Mouse (Mus musculus): ENCODE results near the gene 4930412O13Rik. TPM values are rescaled to one million over a fixed set of nuclear protein-coding genes. Genes with fewer than 3 reads are reported as not detected.

4930412O13Rik gene
- polyA plus RNA-seq, 1 experiment from 2014 or later = not detected

DNA sequence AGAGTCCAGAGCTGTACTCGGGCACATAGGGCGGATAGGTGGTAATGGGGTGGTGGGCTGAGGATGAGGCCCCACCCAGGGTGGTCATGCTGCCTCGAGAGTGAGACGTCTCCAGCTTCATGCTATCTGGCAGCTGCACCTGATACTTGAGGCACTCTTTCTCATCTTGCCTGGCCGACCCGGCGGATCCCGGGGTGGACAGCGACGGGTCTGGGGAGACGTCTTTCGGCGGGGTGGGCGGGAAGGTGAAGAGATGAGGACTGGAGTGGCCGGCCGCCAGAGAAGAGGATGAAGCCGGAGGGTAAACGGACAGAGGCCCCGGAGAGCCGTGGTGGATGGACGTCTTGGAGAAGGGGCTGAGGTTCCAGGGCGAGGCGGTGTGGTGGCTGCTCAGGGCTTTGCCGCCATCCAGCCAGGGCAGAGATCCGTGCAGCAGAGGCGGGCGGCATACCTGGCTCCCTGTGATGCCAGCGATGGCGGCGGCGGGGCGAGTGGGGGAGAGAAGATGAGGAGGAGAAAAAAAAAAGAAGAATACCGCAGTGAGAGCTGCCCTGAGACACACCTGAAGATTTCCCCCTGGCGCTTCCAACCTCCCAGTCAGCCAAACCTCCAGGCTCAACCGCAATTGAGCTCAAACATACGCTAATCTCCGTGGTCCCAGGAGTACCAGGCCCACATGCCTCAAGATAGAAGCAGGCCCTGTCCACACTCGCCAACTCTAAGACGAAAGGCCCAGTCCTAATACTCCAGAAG is 6.4 kb upstream of the 4930412O13Rik start:
- Histone ChIP-seq H3K36me3 (no peaks in the 10 kb centered on the region), H3K4me3 (peak overlapping the region; percentile 5; the same call in 1 of the 2 replicates), H3K9me3 (no peaks in the 10 kb centered on the region), H3K27ac (no peak overlapping the region), H3K4me2 (no peak overlapping the region), H3K4me1 (peaks cover 26% of the 10 kb centered on the region), H3K27me3 (peaks cover 79% of the 10 kb centered on the region), H3K9ac (no peak overlapping the region)
- 17% methylated on average over 39 of the region's 39 CpGs for WGBS
- ATAC-seq (ENCODE audit: borderline replicate concordance, extremely low read depth, low FRiP score, low TSS enrichment) = no peak

DNA sequence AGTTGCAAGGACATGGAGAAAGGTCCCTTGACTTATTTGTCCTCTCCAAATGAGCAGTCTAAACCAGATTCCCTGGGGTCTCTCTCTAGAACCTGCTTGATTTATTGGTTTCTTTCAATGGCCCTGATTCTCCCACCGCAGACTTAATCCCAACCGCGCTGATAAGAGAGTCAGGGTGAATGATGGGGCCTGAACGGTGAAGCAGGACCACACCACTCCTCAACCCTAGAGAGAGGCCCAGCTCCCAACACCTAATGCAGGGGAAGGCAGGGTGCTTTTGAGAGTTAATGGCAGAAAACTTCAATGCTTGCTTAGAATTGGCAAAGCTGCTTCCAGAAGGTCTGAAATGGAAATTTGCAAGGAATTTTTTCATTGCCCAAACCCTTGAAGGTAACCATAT is 5.8 kb upstream of the 4930412O13Rik start:
- H3K27ac ChIP-seq = no peak overlapping the region
- peaks cover 32% of the 10 kb centered on the region for H3K4me1 ChIP-seq
- no peak for ATAC-seq (ENCODE audit: borderline replicate concordance, extremely low read depth, low FRiP score, low TSS enrichment)
- no peaks in the 10 kb centered on the region for H3K36me3 ChIP-seq
- WGBS = 20% methylated on average over 4 of the region's 4 CpGs
- H3K4me2 ChIP-seq = no peak overlapping the region
- H3K9ac ChIP-seq = no peak overlapping the region
- H3K9me3 ChIP-seq = no peaks in the 10 kb centered on the region
- no peak overlapping the region for H3K4me3 ChIP-seq
- peaks cover 84% of the 10 kb centered on the region for H3K27me3 ChIP-seq

DNA sequence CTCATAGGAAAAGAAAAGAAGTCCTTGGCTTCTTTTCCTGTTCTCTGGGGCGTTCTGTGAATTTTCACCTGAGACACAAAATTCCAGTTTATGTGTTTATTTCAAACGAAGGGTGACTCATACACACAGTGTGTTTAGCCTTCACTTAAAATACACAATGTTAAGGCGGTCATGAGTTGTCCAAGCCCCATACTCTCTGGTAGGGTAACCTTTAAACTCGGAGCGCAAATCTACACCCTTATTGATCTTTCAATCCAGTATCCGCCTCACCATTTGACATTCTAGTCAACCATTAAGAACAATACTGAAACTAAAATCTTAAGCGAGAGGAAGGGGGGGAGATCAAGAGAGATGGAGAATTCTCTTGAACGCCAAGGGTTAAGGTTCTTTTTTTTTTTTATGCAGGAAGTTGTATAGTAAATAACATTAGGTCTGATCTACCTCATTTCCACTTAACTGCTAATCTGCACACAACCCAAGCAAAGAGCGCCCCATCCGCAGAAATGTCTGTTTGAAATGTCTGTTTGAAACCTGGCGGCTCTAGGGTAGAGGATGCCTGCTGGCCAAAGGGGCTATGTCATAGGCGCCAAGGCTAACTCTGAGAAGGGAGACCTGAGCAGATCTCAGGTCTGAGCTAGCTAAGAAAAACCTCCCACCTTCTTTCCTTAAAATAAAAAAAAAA is 5.2 kb upstream of the 4930412O13Rik start:
- peaks cover 37% of the 10 kb centered on the region for H3K4me1 ChIP-seq
- 37% methylated on average over 12 of the region's 12 CpGs for WGBS
- ATAC-seq (ENCODE audit: borderline replicate concordance, extremely low read depth, low FRiP score, low TSS enrichment) = no peak

DNA sequence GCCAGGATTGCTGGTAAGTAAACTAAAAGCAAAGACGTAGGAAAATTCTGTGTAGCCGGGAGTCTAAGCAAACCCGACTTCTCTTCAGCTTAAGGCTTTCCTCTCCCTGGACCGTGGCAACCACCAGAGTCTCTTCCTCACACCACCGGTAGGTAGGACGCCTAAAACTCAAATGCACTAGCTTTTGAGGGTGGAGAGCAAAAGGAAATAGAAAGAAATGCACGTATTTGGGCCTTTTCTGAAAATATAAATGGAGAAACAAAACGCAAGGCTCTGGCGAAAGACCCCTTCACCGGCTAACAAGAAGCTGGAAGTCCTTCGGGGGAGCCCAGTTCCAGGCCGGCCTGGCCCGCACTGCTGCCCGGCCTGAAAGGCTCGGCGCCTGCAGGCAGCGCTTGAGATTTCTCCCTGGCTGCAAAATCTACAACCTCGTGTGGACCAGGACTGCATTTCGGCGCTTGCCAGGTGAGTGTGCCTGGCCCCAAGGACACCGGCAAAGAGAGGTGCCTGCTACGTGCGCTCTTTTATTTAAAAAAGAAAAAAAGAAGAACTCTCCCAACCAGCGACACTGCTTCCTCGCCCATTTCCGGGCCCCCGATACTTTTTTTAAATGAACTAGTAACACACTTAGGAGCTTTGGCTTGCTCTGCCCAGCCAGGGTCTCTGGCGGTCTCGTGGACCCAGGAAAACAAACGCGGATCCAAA is 4.3 kb upstream of the 4930412O13Rik start:
- peak overlapping the region; percentile 55 for H3K4me3 ChIP-seq
- H3K27ac ChIP-seq = no peak overlapping the region
- H3K36me3 ChIP-seq = no peaks in the 10 kb centered on the region
- H3K4me2 ChIP-seq = peak overlapping the region; percentile 99
- no peak for ATAC-seq (ENCODE audit: borderline replicate concordance, extremely low read depth, low FRiP score, low TSS enrichment)
- peaks cover 89% of the 10 kb centered on the region for H3K27me3 ChIP-seq
- peaks cover 42% of the 10 kb centered on the region for H3K4me1 ChIP-seq
- no peaks in the 10 kb centered on the region for H3K9me3 ChIP-seq
- H3K9ac ChIP-seq = peak overlapping the region; percentile 32; the same call in 1 of the 2 replicates
- WGBS = 9% methylated on average over 31 of the region's 31 CpGs

More for the DNA sequence above, 5.2 kb upstream of the 4930412O13Rik start:
- H3K9ac ChIP-seq = no peak overlapping the region
- peak overlapping the region; percentile 99; the same call in 1 of the 2 replicates for H3K4me2 ChIP-seq
- H3K9me3 ChIP-seq = no peaks in the 10 kb centered on the region
- H3K4me3 ChIP-seq = 0 out of 2 replicates have a peak overlapping the region, but pooled peaks have one; percentile 6
- H3K36me3 ChIP-seq = no peaks in the 10 kb centered on the region
- no peak overlapping the region for H3K27ac ChIP-seq
- peaks cover 87% of the 10 kb centered on the region for H3K27me3 ChIP-seq

DNA sequence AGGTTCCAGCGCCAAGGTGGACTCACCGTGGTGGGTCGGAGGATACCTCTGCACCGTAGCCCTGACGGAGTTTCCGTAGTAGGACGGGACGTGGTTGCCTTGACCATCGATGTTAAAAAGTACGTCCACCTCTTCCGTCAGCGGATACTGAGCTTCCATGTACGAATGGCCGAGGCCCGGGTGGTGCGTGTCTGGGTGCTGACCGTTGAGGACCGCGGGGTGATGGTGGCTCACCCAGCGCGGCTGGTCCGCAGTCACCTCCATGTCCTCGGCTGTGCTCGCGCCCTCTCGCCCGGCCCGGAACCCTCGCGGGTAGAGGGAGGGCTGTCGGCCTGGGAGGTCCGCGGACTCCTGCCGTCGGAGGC is 3.7 kb upstream of the 4930412O13Rik start:
- Histone ChIP-seq H3K4me2 (peak overlapping the region; percentile 99), H3K27me3 (peaks cover 89% of the 10 kb centered on the region), H3K9ac (peak overlapping the region; percentile 32), H3K36me3 (no peaks in the 10 kb centered on the region), H3K27ac (no peak overlapping the region), H3K4me1 (peaks cover 47% of the 10 kb centered on the region), H3K9me3 (no peaks in the 10 kb centered on the region), H3K4me3 (peak overlapping the region; percentile 55)
- under 1% methylated on average over 35 of the region's 35 CpGs for WGBS
- ATAC-seq (ENCODE audit: borderline replicate concordance, extremely low read depth, low FRiP score, low TSS enrichment) = no peak

DNA sequence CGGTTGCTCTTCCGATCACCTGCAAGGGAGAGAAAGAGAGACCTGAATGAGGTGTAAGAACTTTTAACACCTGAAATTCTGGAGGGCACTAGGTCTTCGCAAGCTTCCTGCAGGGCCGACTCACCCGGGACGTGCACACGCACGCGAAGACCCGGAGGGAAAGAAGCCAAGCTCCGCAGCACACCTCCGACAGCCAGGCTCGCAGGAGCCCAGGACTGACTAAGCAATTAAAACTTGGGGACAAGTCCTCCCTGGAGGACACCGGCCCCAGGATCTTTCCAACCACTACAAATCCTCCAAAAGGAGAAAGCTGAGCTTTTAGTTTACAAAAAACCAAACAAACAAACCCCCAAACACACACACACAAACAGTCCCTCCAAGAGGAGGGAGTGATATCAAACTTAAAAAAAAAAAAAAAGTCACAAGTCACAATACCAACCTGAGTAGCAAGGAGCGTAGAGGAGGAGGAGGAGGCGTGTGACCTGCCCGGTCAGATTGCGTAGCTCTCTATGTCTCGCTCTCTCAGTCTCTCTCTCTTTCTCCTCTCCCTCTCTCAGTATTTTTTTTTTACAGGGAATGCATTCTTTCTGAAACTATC is 3.0 kb upstream of the 4930412O13Rik start:
- peaks cover 54% of the 10 kb centered on the region for H3K4me1 ChIP-seq
- H3K4me2 ChIP-seq = peak overlapping the region; percentile 99
- no peak for ATAC-seq (ENCODE audit: borderline replicate concordance, extremely low read depth, low FRiP score, low TSS enrichment)
- H3K9ac ChIP-seq = peak overlapping the region; percentile 32
- no peaks in the 10 kb centered on the region for H3K9me3 ChIP-seq
- no peaks in the 10 kb centered on the region for H3K36me3 ChIP-seq
- H3K4me3 ChIP-seq = peak overlapping the region; percentile 55
- H3K27ac ChIP-seq = no peak overlapping the region
- 3% methylated on average over 19 of the region's 19 CpGs for WGBS
- H3K27me3 ChIP-seq = peaks cover 88% of the 10 kb centered on the region

DNA sequence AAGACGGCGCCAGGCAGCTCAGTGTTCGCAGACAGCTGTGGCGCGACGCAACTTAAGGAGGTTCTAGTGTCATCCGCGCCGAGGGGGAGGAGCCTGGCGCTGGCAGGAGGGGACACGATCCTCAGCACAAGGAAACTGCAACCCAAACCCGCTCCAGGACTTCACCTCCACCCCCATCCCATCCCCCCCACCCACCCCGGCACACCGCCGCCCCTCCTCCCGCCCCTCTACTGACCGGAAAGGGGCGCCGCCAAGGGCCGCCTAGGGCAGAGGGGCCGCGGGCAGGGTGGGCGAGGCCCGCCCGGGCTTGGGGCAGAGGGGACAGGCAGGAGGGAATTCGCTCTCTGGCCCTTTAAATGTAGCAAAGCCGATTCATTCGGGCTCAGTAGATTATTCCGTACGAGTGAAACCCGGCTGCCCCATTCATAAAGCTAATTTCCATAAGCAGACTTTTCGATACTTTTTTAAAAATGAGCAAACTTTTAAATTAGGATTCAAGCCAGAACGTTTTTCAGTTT is 2.4 kb upstream of the 4930412O13Rik start:
- H3K27ac ChIP-seq = peak overlapping the region; percentile 34; the same call in 1 of the 2 replicates
- 0% methylated on average over 23 of the region's 33 CpGs for WGBS
- H3K9me3 ChIP-seq = no peaks in the 10 kb centered on the region
- H3K36me3 ChIP-seq = no peaks in the 10 kb centered on the region
- H3K4me3 ChIP-seq = peak overlapping the region; percentile 55
- ATAC-seq (ENCODE audit: borderline replicate concordance, extremely low read depth, low FRiP score, low TSS enrichment) = peak; percentile 13; the same call in 1 of the 2 replicates
- H3K27me3 ChIP-seq = peaks cover 88% of the 10 kb centered on the region
- peaks cover 59% of the 10 kb centered on the region for H3K4me1 ChIP-seq
- peak overlapping the region; percentile 99 for H3K4me2 ChIP-seq
- peak overlapping the region; percentile 37; the same call in 1 of the 2 replicates for H3K9ac ChIP-seq

- Histone ChIP-seq H3K9ac (peak overlapping the region; percentile 37; the same call in 1 of the 2 replicates), H3K4me1 (peaks cover 61% of the 10 kb centered on the region), H3K9me3 (no peaks in the 10 kb centered on the region), H3K4me2 (peak overlapping the region; percentile 99), H3K27me3 (peaks cover 88% of the 10 kb centered on the region), H3K27ac (0 out of 2 replicates have a peak overlapping the region, but pooled peaks have one; percentile 11), H3K4me3 (peak overlapping the region; percentile 55), H3K36me3 (no peaks in the 10 kb centered on the region)
- WGBS = under 1% methylated on average over 22 of the region's 22 CpGs
- ATAC-seq (ENCODE audit: borderline replicate concordance, extremely low read depth, low FRiP score, low TSS enrichment) = peak; percentile 2; the same call in 1 of the 2 replicates
These were observed 2.0 kb upstream of the 4930412O13Rik start for GRCm38 (mm10) chr2:9879092-9879491.

- WGBS = under 1% methylated on average over 21 of the region's 21 CpGs
- peak; percentile 96 for ATAC-seq (ENCODE audit: borderline replicate concordance, extremely low read depth, low FRiP score, low TSS enrichment)
- Histone ChIP-seq H3K9ac (peak overlapping the region; percentile 37; the same call in 1 of the 2 replicates), H3K27me3 (peaks cover 88% of the 10 kb centered on the region), H3K4me2 (peak overlapping the region; percentile 99), H3K4me1 (peaks cover 61% of the 10 kb centered on the region), H3K36me3 (no peaks in the 10 kb centered on the region), H3K27ac (0 out of 2 replicates have a peak overlapping the region, but pooled peaks have one; percentile 11), H3K4me3 (peak overlapping the region; percentile 55), H3K9me3 (no peaks in the 10 kb centered on the region)
These were observed 1.6 kb upstream of the 4930412O13Rik start for GRCm38 (mm10) chr2:9879493-9879892.

DNA sequence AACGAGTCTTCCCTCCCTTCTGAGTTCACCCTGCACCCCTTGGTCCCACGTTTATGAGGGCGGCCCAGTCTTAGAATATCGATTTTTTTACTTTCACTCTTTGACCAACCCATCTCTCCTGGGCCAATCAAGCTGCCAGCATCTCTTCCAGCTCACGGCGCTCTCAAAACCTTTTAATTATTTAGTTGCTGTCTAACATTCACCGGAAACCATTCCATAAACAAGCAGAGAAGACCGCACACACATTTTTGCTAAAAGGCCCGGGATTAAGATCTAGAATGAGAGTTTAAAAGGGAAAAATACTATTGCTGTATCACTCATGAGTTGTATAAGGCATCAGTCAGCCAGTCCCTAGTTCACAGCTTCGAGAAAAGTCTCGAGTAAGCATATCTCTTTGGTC is 781 bp upstream of the 4930412O13Rik start:
- WGBS = 8% methylated on average over 11 of the region's 11 CpGs
- no peak overlapping the region for H3K9ac ChIP-seq
- H3K4me1 ChIP-seq = peaks cover 61% of the 10 kb centered on the region
- no peak overlapping the region for H3K27ac ChIP-seq
- no peak for ATAC-seq (ENCODE audit: borderline replicate concordance, extremely low read depth, low FRiP score, low TSS enrichment)
- no peaks in the 10 kb centered on the region for H3K9me3 ChIP-seq
- H3K4me2 ChIP-seq = peak overlapping the region; percentile 99
- peaks cover 88% of the 10 kb centered on the region for H3K27me3 ChIP-seq
- H3K36me3 ChIP-seq = no peaks in the 10 kb centered on the region
- H3K4me3 ChIP-seq = no peak overlapping the region; the same call in 1 of the 2 replicates

DNA sequence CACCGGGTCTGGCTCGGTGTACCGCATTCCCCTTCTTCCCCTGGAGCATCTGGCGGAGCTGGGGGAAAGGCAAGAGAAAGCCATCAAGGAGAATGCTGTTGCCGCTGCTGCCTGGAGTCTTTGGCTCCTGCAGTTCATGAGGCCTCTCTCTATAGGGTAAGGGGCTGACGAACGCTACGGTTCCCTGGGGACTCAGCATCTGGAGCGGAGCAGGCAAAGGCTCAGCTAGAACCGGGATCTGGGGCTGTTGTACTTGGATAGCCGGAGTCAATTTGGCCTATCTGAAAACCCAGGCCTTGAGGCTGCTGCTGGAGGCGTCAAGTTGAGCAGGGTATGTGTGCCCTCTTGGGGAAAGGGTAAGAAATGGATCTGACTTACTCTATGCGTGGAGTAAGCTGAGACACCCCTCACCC is 565 bp downstream of the 4930412O13Rik start:
- peak overlapping the region; percentile 64 for H3K4me2 ChIP-seq
- no peak overlapping the region for H3K9ac ChIP-seq
- 4% methylated on average over 13 of the region's 13 CpGs for WGBS
- peaks cover 61% of the 10 kb centered on the region for H3K4me1 ChIP-seq
- peaks cover 88% of the 10 kb centered on the region for H3K27me3 ChIP-seq
- H3K9me3 ChIP-seq = no peaks in the 10 kb centered on the region
- H3K27ac ChIP-seq = no peak overlapping the region
- H3K36me3 ChIP-seq = no peaks in the 10 kb centered on the region
- peak overlapping the region; percentile 26 for H3K4me3 ChIP-seq
- ATAC-seq (ENCODE audit: borderline replicate concordance, extremely low read depth, low FRiP score, low TSS enrichment) = no peak

Measured in lung, embryonic 15.5 days (tissue).